Mouse (Mus musculus): ENCODE measurements at regions not wholly inside any gene's neighbourhood (a gene's known extent, or its start where the extent isn't known, plus 50 kb on each side); places are given as distances from the start of the nearest gene placed in this dataset.

DNA sequence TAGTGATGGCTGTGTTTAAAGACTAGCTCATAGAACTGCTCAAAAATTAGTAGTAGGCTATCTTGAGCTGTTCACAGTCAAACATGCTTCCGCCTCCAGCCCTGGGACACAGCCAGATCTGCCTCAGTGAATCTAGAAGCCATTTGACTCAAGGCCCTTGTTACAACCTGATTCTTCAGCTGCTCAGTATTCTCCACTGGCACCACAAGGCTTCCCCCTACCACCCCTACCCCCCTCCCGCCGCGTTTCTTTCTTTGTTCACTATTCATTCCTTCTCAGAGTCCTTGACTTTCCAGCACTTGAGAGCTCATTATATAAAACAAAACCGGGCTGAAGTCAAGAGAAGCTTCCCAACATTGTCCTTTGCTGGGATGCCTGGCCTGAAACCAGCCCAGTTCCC lies 278.7 kb downstream of the Hlx start:
- no peak for DNase-seq

DNA sequence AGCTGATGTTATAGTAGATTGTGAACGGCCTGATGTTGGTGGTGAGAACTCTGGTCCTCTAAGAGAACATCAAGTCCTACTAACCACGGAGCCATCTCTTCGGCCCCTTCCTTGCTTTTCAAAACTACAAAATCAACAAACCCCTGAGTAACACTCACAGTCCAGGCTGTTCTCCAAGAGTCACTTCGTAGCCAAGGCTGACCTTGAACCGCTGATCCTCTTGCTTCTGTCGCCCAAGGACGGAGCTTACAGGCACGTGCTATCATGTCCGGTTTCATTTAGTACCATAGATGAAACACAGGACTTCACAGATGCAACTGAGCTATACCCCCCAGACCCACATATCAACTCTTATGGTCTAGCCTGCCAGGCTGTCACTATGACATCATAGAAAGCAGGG lies 279.4 kb downstream of the Hlx start:
- DNase-seq, result no peak

DNA sequence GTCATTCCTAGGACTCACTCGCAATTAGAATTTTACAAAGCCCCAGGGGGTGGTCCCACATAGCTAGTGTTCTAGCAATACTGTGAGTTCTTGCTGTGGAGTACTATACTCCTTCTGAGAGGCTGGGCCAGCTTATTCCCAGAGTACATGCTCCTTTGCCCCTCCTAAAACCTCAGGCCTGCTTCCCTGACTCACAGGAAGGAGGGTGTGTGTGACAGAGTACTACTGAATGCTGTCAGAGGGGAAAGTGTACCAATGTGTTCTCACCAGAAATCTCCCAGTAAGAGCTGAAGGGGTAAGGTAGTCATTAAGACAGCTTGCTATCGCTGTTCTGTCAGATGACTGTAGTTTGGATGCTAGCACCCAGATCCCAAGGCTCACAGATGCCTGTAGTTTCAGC lies 280.7 kb downstream of the Hlx start:
- no peak for DNase-seq

DNA sequence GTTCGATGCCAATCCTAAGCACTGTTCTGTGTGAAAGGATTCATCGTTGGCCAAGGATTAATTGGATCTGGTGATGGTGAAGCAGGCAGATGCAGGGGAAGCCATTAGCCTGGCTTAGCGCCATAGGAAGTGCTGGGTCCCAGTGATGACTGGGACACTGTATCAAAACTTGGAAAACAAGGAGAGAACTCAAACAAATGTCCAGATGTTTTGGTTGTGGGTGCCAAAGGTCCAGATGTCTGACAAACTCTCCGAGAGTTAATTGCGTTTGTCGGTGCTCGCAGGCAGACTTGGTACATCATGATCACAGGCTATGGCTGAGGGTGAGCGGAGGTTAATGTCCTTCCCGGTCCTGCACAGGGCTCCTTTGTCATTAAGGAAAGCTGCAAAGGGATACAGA lies 283.4 kb downstream of the Hlx start:
- DNase-seq, result no peak

DNA sequence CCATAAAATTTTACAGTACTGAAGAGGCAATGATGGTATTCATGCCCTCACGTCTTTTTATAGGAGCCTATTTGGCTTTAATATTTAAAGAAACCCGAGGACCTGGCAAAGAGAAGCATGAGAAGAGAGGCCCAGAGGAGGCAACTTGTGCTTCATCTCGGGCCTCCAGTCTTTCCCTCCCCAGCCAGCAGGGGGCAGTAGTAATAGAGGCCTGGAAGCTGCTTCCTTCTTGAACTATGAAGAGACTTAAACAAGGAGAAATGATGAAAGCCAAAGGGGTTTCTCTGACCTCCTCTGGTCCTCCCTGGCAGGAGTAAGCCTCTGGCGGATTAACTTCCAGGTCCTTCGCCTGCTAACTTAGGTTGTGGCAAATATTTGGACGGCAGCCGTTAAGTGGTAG lies 284.5 kb downstream of the Hlx start:
- DNase-seq, result peak; percentile 62

DNA sequence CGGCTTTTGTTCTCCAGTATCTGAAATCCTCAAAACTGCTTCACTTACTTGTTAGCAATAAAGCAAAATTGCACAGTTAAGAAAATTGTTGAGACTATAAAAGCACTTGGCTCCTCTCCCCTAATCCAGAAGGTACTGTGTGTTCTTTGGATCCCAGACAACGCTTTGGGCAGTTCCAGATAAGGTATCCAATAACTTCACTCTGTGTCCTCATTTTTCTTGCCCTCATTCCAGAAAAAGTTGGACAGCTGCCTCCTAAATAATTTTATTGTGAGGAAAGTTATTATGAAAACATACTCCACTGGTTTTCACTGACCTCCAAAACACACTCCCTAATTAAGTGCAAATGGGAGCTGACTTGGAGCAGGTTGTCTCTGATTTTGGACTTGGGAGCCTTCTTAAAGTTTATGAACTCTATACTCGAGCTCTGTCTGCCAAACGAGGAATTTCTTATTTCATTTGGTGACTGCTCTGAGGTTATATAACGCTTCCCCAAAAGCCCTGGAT lies 285.2 kb downstream of the Hlx start:
- no peak for DNase-seq

DNA sequence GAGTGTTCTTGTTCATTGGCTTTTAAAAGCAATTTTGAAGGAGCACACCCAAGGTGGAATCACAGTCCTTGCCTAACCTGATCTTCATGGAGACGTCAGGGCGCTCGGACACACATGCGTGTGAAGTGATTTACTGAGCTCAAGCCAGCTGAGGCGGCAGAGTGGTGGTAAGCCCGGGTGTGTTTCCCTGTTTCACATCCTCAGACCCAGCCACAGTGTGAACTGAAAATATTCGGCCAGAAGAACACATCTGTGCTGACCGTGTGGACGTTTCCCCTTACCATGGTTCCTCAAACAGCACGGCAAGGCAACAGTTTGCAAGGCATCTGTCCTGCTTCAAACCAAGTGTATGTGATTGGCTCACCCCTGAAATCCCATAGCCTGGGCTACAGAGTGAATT lies 288.2 kb downstream of the Hlx start:
- DNase-seq, result no peak

DNA sequence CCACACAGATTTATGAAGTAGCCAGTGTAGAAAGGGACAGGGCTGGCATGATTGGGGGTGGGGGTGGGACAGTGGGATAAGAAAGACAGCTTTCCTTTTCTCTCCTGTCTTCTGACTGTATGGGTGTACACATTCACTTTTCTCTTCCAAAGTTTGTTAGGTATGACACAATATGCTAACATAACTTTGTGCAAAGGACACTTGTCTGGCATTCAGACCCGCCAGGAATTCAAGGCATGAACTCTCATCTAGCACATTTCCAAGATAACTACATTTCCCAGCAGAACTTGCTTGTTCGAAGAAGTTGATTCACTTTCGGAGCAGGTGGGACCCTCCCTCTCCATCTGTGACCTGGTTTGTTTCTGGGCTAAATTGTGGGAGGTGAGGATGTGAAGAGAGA lies 289.7 kb downstream of the Hlx start:
- DNase-seq, result no peak

DNA sequence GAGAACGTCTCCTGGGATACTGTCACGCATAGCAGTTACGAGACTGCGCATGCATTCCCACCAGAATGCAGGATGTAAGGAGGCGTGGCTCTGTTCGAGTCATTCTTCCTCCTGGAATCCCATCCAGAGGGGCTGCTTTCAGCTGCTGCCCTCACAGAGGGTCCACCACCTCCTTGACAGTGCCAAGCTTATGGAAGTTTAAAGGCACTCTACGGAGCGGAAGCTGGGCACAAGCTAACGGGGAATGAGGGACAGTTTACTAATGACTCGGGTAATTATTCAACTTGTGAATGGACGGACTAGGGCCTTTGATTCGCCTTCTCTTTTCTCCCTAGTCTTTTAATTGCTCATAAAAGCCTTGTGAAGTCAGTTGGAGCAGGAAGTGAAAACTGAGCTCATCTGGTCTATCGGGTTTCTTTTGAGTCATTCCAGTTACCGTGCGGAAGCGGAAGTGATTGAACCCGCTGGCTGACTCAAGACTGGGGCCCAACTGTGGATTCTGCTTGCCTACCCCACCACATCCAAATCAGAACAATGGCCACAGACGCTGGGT lies 291.3 kb downstream of the Hlx start:
- DNase-seq, result peak; percentile 72

DNA sequence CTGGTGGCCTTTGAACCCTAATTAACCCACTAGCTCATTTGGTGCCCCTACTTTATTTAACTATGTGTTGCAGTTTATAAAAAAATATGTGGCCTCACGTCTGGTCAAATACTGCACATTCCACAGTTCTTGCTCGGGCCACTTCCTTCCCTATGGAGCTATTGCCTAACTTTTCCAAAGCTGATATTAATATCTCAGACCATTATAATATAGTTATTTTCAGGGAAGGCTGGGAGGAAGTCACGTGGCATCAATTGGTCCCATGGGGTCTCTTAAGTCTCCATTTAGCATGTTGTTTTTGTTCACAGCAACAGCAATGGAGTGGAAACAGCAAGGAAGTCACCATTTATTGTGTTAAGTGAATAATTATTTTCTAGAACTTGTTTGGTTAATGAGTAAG lies 292.9 kb downstream of the Hlx start:
- DNase-seq, result no peak

DNA sequence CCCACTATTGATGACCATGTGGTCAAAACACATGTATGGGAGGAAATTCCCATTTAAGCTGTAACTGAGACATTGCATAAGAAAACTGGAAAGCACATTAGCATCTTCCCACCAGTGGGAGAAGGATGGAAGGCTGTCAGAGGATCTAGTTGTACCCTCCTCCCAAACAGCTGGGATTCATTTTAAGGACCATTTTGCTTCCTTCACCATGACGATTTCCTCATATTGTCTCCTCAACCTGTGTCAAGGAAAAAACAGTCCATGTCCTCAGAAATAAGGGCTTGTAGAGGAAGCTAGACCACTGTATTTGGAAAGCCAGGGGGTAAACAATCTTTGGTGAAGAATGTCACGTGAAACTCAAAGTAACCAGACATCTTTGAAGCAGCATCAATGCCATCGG lies 296.0 kb downstream of the Hlx start:
- no peak for DNase-seq

DNA sequence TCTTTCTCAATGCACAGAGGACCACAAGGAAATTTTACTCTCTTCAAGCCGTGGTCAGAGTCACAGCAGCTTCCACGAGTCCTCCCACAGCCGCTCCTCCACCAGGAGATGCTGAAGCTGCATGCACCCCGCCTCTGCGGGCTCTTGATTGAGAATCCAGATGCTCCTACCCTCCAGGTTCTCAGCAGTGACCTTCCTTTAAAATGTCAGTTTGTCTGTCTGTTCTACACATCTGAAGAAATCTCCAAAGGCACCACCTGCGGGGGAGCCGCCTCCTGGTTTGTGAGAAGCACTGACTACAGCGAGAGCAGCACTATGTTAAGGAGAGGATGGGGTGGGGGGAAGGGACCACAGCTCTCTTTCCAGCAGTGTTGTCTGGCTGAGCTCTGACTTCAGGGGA lies 303.8 kb downstream of the Hlx start:
- DNase-seq, result peak; percentile 12

DNA sequence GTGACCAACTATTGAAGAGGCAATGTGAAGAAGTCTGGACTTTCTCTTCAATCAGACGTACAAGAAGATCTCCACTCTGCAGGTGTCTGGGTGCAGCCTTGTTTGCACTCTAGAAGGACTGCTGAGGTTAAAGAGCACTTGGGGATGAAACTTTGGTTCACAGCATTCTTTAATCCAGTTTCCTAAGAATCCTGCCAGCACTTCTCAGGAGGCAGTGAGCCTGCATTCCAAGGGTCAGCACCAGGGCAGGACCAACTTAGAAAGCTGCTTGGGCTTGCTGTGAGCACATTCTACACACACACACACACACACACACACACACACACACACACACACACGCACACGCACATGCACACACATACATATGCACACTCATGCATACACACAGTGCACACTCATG lies 304.4 kb downstream of the Hlx start:
- DNase-seq, result no peak

DNA sequence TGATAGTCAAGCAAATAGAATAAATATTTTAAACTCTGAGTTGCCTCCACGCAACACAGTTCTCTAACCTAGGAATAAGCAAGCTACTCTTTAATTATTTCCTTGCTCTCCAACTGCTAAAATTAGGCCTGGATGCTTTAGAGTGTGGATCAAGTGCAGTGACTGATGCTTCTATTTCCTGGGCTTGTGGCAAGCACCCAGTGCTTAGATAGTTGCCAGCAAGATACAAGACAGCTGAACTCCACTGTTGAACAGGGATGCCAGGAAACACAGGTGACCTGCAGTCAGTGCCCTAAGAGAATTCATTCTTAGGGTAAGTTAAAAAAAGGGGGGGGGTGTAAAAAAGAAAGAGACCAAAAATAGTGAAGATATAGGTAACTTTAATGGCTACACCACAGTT lies 306.7 kb downstream of the Hlx start:
- DNase-seq, result no peak

DNA sequence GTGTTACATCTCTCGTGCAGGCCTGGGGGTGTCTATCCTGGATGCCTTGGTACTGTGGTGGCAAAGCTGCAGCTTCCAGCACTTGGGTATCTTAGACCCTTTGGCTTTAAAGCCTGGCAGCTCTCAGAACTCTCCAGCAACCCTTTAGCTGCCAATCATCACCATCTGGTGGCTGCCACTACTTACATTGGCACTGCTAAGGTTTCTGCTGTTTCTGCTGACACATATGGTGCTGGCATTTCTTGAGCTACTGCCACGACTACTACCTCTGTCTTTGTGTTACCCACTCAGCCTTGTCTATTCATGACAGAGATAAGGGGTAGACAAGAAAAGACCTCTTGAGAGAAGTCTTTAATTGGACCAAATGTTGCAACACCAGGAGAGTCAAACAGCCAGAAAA lies 308.4 kb downstream of the Hlx start:
- no peak for DNase-seq

DNA sequence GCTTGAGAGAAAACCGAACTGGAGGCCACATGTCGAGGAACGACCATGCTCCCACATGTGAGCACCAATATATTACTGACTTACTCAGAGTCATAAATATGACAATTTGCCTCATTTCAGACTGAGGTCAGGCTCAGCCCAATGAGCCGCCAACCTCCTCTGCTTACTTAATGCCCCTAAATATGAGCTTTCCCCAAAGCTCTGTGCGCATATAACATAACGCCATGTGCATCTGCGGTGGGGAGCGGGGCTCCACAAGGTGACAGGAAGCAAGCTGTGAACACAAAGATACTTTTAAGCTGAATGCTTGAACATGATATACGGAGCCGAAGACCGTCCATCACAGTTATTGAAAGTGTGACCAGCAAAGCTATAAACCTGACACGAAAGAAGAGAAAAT lies 319.8 kb downstream of the Hlx start:
- DNase-seq, result peak; percentile 18

DNA sequence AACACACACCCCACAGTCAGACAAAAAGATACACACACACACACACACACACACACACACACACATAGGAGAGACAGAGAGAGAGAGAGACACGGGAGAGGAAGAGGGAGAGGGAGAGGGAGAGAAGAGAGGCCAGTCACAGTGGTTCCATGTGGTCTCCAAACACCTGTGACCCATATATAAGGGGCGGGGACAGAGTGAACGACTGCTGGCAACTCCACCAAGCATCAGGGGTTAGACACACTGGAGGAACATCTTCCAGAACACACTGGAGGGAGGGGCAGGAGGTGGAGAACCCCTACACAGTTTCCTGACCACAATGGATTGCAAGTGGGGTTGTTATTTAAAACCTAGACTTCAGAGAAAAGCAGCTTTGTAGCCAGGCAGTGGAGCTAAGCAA lies 321.4 kb downstream of the Hlx start:
- no peak for DNase-seq

DNA sequence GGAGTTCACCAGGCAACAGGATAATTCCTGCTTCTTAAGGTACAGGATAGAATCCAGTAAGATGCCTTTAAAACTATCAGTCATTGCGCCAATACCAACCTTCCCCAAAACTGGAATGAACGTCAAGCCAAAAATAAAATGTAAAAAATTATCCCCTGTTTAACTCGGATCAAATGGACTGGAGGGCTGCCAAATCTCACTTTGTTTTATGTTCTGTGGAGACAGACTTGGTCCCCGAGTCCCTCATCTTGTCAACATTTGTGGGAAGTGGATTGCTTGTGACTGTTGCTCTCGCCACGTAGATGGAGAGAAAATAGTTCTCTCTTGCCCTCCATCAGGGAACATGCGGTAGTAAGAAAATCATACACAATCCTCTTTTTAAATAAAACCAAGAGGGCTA lies 322.4 kb downstream of the Hlx start:
- DNase-seq, result no peak

DNA sequence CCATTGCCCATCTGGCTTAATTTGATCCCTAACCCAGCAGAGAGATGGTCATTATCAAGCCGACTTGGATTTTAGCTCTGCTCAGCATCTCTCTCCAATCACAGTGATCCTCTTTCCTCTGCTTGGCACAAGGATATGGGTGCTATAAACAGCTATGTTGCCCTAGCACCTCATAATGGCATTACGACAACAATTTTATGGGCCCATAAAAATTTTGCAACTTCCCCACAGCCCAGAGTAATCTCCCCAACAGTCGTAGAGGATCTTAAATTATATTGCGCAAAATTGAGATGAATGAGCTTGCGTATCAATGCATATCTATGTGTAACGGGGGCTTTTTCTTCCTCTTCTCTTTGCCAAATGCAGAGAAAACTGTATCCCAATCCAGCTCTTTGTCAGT lies 329.4 kb downstream of the Hlx start:
- DNase-seq, result no peak

DNA sequence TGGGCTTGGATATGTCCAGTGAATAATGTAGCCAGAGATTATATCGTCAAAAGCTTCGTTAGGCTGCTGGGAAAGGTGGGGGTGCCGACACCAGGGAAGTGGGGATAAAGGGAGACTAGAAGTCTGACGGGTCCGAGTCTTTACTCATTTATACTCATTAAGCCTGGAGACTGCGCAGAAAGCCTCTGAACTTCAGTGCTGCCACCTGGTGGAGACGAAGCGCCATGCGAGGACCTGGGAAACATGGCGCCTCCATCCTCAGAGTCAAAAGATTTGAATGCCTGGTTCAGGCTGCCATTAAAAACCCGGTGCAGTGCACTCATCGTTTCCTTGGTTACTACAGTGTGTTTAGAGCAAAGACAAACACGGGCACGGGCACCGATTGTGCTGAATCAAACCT lies 337.2 kb downstream of the Hlx start:
- peak; percentile 72 for DNase-seq

DNA sequence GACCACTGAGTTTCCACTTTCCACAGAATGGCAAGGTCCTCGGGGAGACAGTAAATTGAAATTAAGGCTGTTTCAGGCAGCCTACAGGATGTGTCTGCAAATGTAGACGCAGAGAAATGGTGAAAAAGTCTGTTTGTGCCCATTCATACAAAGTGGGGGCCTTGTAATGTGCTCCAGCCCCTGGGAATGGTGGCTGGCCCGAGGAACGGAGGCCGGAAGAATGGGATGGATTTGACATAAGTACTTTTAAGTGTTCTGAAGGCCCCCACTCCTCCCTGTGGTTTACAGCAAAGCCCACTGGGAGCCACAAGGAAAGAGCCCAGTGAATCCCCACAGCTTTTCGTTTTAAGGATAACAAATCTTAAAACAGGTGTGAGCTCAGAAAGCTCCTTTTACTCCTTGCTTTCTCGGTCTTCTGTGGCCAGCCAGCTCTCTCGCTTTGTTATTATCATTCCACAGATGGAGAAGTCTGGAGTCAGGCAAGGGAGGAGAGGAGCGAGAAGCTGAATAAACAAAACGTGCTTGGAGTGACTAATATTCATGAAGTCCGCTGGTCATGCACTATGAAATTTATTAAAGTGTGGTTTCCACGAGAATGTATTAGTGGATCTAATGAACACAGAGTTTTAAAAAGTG lies 337.7 kb downstream of the Hlx start:
- no peak for DNase-seq

DNA sequence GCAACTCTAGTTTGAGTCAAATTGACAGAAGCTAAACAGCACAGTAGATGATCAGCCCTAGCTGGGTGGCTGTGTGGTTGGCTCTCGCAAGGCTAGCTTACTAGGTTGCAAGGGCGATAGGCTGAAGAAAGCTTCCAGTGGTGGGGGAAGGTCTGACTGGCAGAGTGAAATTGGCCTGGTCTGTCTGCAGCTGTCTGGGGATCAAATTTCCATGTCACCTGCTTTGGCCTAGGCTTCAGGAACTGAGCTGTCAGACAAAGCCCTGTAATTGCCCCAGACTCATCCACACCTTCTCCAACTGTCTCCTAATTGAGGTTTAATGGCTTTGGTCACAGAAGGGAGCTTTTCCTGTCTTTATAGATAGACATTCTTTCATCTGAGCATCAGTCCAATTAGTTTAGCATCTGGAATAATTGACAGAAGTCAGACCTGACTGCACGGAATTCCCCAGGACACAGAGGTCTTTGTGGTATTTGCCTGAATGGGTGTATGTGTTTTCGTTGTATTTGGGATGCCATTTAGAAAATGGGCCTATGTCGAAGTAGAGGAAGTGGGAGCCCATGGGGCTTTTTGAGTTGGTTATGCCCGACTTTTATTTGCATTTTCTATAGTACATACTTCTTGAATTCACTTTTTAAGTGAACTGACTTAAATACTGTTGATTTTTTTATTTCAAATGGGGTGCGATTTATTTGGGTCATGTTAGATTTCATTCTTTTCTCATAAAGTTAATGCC lies 348.2 kb downstream of the Hlx start:
- DNase-seq, result no peak

DNA sequence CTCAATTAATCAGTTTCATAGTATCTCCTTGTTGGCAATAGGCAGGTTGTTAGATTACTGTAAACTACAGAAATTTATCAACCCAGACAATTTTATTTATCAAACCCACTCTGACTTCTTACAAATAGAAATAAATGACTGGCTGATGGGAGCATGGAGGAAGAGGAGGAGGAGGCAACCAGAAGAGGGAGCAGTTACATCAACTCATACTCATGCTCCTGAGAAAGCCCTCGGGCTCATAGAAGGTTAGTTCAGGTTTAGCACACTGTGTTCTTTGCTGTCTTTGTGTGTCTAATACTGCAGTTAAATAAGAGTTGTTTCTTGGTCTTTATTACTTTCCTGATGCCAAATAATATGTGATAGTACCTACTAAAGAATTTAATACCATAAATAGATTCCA lies 344.6 kb upstream of the 1700056E22Rik start:
- no peak for DNase-seq

DNA sequence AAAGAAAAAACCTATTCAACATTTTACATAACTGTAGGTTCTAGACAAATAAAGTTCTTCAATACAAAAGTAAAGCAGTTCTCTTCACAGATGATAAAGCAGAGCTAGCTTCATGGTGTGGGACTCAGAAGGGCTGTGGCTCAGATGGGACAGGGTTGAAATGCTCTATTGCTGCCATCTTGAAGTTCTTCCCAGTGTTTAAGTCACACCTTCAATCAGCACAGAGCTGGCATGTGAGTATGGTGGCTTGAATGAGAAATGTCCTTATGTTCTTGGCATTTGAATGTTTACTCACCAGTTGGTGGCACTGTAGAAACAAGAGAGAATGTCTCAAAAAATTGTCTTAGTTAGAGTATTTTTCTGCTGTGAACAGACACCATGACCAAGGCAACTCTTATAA lies 330.9 kb upstream of the 1700056E22Rik start:
- DNase-seq, result no peak

DNA sequence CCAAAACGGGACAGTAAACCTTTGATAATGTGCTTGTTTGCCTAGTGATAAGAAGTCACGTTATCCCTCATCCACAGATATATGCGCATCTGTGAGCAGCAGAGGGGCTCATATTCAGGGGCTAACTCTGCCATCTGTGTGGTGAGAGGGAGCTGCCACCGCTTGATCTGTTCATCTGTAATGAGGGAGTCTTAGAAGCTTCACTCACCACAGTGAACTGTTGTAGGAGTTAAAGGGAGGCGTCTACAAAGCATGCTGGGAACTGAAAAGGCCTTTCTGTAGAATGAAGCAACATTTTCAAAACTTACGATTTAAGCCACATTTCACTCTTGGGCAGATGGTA lies 324.1 kb upstream of the 1700056E22Rik start:
- no peak for DNase-seq

Data from embryo, embryonic 11 days (tissue).